Mouse (Mus musculus) liver, embryonic 11.5 days (tissue): Measurements from ENCODE around the gene Bcr. TPM values are rescaled to one million over a fixed set of nuclear protein-coding genes. Genes with fewer than 3 reads are reported as not detected.
A peak's percentile ranks its signal among the peaks of the same experiment; 100 is the strongest.

Source experiments
- ATAC-seq: fragments of 200-750 bp; cut with Nextera tagmentation; replicated peaks from 2 replicates; pipeline ENCODE4 v1.8.0; 2017; ENCODE audit warnings: moderate number of reproducible peaks, mild to moderate bottlenecking, moderate TSS enrichment, moderate library complexity; ENCODE audit not compliant: low FRiP score
- DNase-seq: peaks from one replicate; pipeline ENCODE4 v3.0.0-alpha.2; 2017; ENCODE audit warnings: low spot score
- H3K27ac ChIP-seq: fragments of 300-500 bp; sonication (generic); 2 replicates; pipeline ENCODE4 v1.5.1; 2014; ENCODE audit warnings: mild to moderate bottlenecking, low read depth, low read length, control low read depth
- H3K27me3 ChIP-seq: fragments of 300-500 bp; sonication (generic); replicated peaks from 2 replicates; pipeline ENCODE4 v1.6.1; 2014; ENCODE audit warnings: low read length, mixed read lengths; ENCODE audit not compliant: control insufficient read depth, insufficient read depth
- H3K36me3 ChIP-seq: fragments of 300-500 bp; sonication (generic); 2 replicates; pipeline ENCODE4 v1.6.1; 2014; ENCODE audit warnings: mild to moderate bottlenecking, low read length, moderate library complexity, mixed read lengths; ENCODE audit not compliant: control insufficient read depth, insufficient read depth
- H3K4me1 ChIP-seq: fragments of 300-500 bp; sonication (generic); replicated peaks from 2 replicates; pipeline ENCODE4 v1.6.1; 2014; ENCODE audit warnings: low read length, mixed read lengths; ENCODE audit not compliant: control insufficient read depth, insufficient read depth
- H3K4me2 ChIP-seq: fragments of 300-500 bp; sonication (generic); 2 replicates; pipeline ENCODE4 v1.6.1; 2014; ENCODE audit warnings: mild to moderate bottlenecking, control low read depth, moderate library complexity
- H3K4me3 ChIP-seq: fragments of 300-500 bp; sonication (generic); 2 replicates; pipeline ENCODE4 v1.5.1; 2014; ENCODE audit warnings: low read depth, low read length, control low read depth
- H3K9ac ChIP-seq: fragments of 300-500 bp; sonication (generic); 2 replicates; pipeline ENCODE4 v1.6.1; 2014; ENCODE audit warnings: low read depth, low read length, control low read depth
- H3K9me3 ChIP-seq: fragments of 300-500 bp; sonication (generic); 2 replicates; pipeline ENCODE4 v1.6.1; 2016; ENCODE audit warnings: low read length, inconsistent platforms, mixed read lengths; ENCODE audit not compliant: control insufficient read depth
- WGBS: fragments of 180-500 bp; shearing (Covaris S2); extraction: QIAGEN DNeasy Blood & Tissue Kit; methylation state at CpG from one replicate; pipeline ENCODE4 v1.1.7; 2014; 5-methylcytosine and 5-hydroxymethylcytosine counted together
- polyA plus RNA-seq: library from polyadenylated mRNA; unstranded; fragments of >200 nt; fragmentation: Nextera tagmentation; extraction: Ambion mirVana; gene quantifications from 2 replicates; pipeline ENCODE4 v1.2.1, GENCODE M21; 2014

The Bcr gene
- polyA plus RNA-seq = 4.2 and 6.8 TPM in 2 replicates

DNA sequence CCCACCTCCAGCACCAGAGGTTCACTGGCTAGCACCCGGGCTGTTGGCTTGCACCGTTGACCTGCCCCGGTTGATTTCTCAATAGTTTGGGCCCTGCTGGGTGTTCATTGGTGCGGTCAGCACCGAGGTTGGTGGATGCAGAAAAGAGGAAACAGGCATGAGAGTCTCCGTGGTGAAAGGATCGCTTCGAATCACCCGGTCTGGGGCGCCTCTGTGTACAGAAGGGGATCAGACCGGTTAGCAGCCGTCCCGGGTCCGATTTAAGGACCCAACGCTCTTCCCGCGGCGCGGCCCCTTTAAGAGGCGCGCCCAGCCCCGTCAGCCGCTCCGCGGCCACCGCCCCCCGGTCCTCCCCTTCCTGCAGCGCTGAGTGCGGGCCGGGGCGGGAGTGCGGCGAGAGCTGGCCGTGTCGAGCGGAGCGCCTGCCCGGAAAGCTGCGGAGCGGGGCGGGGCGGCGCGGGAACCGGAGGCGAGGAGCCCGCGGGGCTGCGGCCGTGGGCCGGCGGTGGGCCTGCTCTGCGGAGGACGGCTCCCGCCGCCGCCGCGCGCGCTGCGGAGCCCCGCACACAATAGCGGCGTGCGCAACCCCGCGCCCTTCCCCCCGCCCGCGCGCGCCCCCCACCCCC is at the start of gene Bcr:
Gene Bcr, plus strand, starts transcription at position 376 of the 626 bp plus-strand sequence.
- peak; percentile 75 for DNase-seq
- H3K4me1 ChIP-seq = peaks cover 39% of the 10 kb centered on the region
- H3K27ac ChIP-seq = peak within 1 kb of the TSS; percentile 74

GRCm38 (mm10) chr10:75010704-75011103 is 49.7 kb upstream of the Bcr start:
- Histone ChIP-seq H3K36me3 (no peaks in the 10 kb centered on the region), H3K9ac (no peak overlapping the region), H3K27me3 (no peaks in the 10 kb centered on the region), H3K4me3 (no peak overlapping the region), H3K27ac (no peak overlapping the region), H3K4me1 (no peaks in the 10 kb centered on the region), H3K4me2 (no peak overlapping the region), H3K9me3 (no peaks in the 10 kb centered on the region)
- WGBS = 87% methylated on average over 15 of the region's 15 CpGs
- no peak for ATAC-seq
- no peak for DNase-seq

More for the DNA sequence above, at the start of gene Bcr:
- H3K4me2 ChIP-seq = peak within 1 kb of the TSS; percentile 80
- peak within 1 kb of the TSS; percentile 83 for H3K4me3 ChIP-seq
- peak within 1 kb of the TSS; percentile 68 for H3K9ac ChIP-seq
- H3K9me3 ChIP-seq = no peaks in the 10 kb centered on the region
- H3K27me3 ChIP-seq = peaks cover 20% of the 10 kb centered on the region
- H3K36me3 ChIP-seq = no peaks in the 10 kb centered on the region; the same call in 1 of the 2 replicates
- peak; percentile 73 for ATAC-seq
- under 1% methylated on average over 47 of the region's 73 CpGs for WGBS

DNA sequence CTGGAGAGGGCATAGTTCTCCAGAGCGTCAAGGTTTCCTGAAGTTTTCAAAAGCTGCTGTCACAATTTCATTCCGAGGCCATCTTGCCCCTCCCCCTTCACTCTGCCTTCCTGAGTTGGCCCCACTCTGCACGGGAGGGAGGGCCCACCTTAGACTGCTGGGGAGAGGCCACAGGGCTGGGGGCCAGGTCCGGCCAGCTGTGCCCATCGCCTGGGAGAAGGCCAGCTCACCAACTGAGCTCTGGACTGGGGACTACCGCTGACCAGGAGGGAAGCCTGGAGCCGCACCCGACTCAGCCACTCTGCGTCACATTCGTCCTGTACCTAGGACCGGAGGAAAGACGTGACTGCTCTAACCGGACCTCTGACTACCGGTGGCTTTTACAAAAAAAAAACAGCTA is 44.9 kb upstream of the Bcr start:
- ATAC-seq = no peak

GRCm38 (mm10) chr10:75016481-75016880 is 43.9 kb upstream of the Bcr start:
- H3K36me3 ChIP-seq = no peaks in the 10 kb centered on the region
- WGBS = 86% methylated on average over 4 of the region's 4 CpGs
- H3K4me1 ChIP-seq = no peaks in the 10 kb centered on the region
- H3K9ac ChIP-seq = no peak overlapping the region
- H3K4me3 ChIP-seq = no peak overlapping the region
- DNase-seq = no peak
- no peak for ATAC-seq
- no peak overlapping the region for H3K4me2 ChIP-seq
- no peaks in the 10 kb centered on the region for H3K9me3 ChIP-seq
- no peak overlapping the region for H3K27ac ChIP-seq
- H3K27me3 ChIP-seq = no peaks in the 10 kb centered on the region

More for the DNA sequence above, 44.9 kb upstream of the Bcr start:
- no peak overlapping the region for H3K27ac ChIP-seq
- H3K9me3 ChIP-seq = no peaks in the 10 kb centered on the region
- no peaks in the 10 kb centered on the region for H3K4me1 ChIP-seq
- no peaks in the 10 kb centered on the region for H3K27me3 ChIP-seq
- no peak overlapping the region for H3K4me3 ChIP-seq
- no peak overlapping the region for H3K9ac ChIP-seq
- 70% methylated on average over 14 of the region's 14 CpGs for WGBS
- H3K36me3 ChIP-seq = no peaks in the 10 kb centered on the region
- DNase-seq = no peak
- no peak overlapping the region for H3K4me2 ChIP-seq

DNA sequence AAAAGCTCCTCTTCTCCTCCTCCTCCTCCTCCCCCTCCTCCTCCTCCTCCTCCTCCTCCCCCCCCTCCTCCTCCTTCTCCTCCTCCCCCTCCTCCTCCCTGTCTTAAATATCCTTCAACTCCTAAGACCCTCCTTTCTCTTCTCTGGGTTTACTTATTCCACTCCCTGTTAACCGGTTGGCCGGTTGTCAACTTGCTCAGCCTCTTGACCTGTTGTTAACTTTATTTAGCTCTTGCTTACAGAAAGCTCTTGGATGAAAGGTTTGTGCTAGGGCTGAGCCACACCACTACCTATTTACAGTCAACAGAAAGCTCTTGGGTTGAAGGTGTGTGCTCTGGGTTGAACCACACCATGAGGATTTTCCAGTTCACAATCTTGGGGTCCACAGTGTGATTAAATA is 40.1 kb upstream of the Bcr start:
- Histone ChIP-seq H3K9me3 (no peaks in the 10 kb centered on the region), H3K4me3 (no peak overlapping the region), H3K9ac (no peak overlapping the region), H3K4me1 (no peaks in the 10 kb centered on the region), H3K27me3 (no peaks in the 10 kb centered on the region), H3K36me3 (no peaks in the 10 kb centered on the region), H3K4me2 (no peak overlapping the region), H3K27ac (no peak overlapping the region)
- ATAC-seq (no peak), DNase-seq (no peak)
- WGBS = 72% methylated on average over 2 of the region's 2 CpGs

GRCm38 (mm10) chr10:75021138-75021537 is 39.3 kb upstream of the Bcr start:
- no peaks in the 10 kb centered on the region for H3K9me3 ChIP-seq
- no peak overlapping the region for H3K27ac ChIP-seq
- H3K4me1 ChIP-seq = no peaks in the 10 kb centered on the region
- H3K4me3 ChIP-seq = no peak overlapping the region
- DNase-seq = peak; percentile 68
- 15% methylated on average over 6 of the region's 6 CpGs for WGBS
- H3K27me3 ChIP-seq = no peaks in the 10 kb centered on the region
- ATAC-seq = peak; percentile 39; the same call in 1 of the 2 replicates
- H3K4me2 ChIP-seq = no peak overlapping the region
- no peak overlapping the region for H3K9ac ChIP-seq
- H3K36me3 ChIP-seq = no peaks in the 10 kb centered on the region

- H3K9ac ChIP-seq = no peak overlapping the region
- no peak for DNase-seq
- no peak overlapping the region for H3K4me3 ChIP-seq
- H3K4me2 ChIP-seq = no peak overlapping the region
- H3K9me3 ChIP-seq = no peaks in the 10 kb centered on the region
- no peaks in the 10 kb centered on the region for H3K27me3 ChIP-seq
- H3K4me1 ChIP-seq = peaks cover 2% of the 10 kb centered on the region; the same call in 1 of the 2 replicates
- no peak overlapping the region for H3K27ac ChIP-seq
- no peak for ATAC-seq
- WGBS = 77% methylated on average over 8 of the region's 8 CpGs
- no peaks in the 10 kb centered on the region for H3K36me3 ChIP-seq
Measured at GRCm38 (mm10) chr10:75026491-75026890, 33.9 kb upstream of the Bcr start.

DNA sequence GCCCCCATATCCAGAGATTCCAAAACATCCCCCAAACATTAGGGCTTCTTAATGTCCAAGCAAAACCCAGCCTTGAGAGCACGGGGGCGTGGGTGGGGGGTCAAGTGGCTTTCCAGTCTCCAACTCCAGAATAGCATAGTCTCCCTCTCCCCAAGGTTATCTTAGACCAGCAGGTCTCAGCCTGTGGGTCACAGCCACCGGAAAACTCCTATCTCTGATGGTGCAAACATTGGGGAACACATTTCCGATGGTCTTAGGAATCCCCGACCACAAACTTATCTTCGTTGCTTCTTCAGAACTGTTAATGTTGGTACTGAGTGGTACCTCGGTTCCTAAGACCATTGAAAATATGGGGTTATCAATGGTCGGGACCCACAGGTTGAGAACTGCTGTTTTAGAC is 31.6 kb upstream of the Bcr start:
- Histone ChIP-seq H3K4me2 (0 out of 2 replicates have a peak overlapping the region, but pooled peaks have one; percentile 5), H3K9ac (no peak overlapping the region), H3K4me3 (no peak overlapping the region), H3K36me3 (no peaks in the 10 kb centered on the region), H3K4me1 (peaks cover 2% of the 10 kb centered on the region), H3K9me3 (no peaks in the 10 kb centered on the region), H3K27ac (no peak overlapping the region), H3K27me3 (no peaks in the 10 kb centered on the region)
- WGBS = 52% methylated on average over 8 of the region's 8 CpGs
- DNase-seq (no peak), ATAC-seq (peak; percentile 37)

DNA sequence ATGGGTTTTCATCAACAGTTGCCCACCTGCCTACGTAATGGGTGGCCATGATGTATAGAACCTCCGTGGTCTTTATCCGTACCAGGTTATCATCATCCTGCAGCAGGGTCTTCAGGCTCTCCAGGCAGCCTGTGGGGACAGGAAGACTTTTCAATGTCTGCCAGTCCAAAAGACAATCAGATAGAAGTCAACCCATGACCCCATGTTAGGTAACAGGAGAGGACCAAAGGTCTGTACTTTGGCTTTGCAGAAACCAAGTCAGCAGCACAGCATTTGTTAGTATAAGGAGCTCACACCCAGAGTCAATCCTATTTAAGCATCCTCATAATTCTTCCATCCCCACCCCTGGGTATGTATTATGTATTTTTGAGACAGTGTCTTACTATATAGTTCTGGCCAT is 30.7 kb upstream of the Bcr start:
- Histone ChIP-seq H3K36me3 (no peaks in the 10 kb centered on the region), H3K27me3 (no peaks in the 10 kb centered on the region), H3K27ac (no peak overlapping the region), H3K4me2 (no peak overlapping the region), H3K9me3 (no peaks in the 10 kb centered on the region), H3K4me1 (peaks cover 2% of the 10 kb centered on the region), H3K9ac (no peak overlapping the region), H3K4me3 (no peak overlapping the region)
- 61% methylated on average over 3 of the region's 3 CpGs for WGBS
- ATAC-seq = no peak
- DNase-seq = no peak
